Mouse (Mus musculus): ENCODE data around the gene Ctrb1. TPM values are rescaled to one million over a fixed set of nuclear protein-coding genes. Genes with fewer than 3 reads are reported as not detected.

Ctrb1 gene
- total and polyA plus RNA-seq, 2 experiments from 2014 or later, result not detected

DNA sequence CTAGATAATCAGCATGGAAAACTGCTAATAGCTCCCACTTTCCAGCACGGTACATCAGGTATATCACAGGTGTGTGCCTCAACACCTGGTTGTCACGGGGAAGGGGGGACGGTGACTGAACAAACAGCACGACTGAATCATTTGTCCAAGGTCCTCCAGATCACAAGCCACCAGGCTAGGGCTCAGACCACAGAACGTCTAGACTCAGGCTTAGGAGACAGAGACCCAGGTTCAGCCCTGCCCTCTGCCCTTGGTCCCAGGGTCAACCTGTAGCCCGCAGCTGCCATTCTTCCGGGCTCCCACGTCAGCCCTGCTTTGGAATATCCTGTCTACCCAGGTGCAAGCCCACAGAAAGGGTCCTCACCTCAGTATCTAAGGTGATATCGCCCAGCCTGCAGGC lies 10.6 kb upstream of the Ctrb1 start:
- H3K9me3 ChIP-seq (ENCODE audit: low read length), result no peaks in the 10 kb centered on the region
- no peak for ATAC-seq (ENCODE audit: low FRiP score)
- no peak overlapping the region for H3K4me3 ChIP-seq (ENCODE audit: low read depth, low read length)
- no peak for TF ChIP-seq CTCF (IDR thresholded peaks at IDR 0.05)
- H3K4me1 ChIP-seq (ENCODE audit: insufficient read depth, low read length), result no peaks in the 10 kb centered on the region
- no peak overlapping the region for H3K27ac ChIP-seq (ENCODE audit: low read depth, low read length)
- no peak for DNase-seq (ENCODE audit: low spot score)
- no peak overlapping the region for H3K9ac ChIP-seq (replicated peaks; ENCODE audit: low read length, poor library complexity, severe bottlenecking)
- H3K36me3 ChIP-seq (ENCODE audit: insufficient read depth, low read length), result no peaks in the 10 kb centered on the region
- 82% methylated on average over 9 of the region's 9 CpGs for WGBS
- no peaks in the 10 kb centered on the region for H3K27me3 ChIP-seq (ENCODE audit: insufficient read depth, low read length)
- H3K4me2 ChIP-seq (ENCODE audit: low read depth, low read length, poor library complexity, severe bottlenecking), result no peak overlapping the region

DNA sequence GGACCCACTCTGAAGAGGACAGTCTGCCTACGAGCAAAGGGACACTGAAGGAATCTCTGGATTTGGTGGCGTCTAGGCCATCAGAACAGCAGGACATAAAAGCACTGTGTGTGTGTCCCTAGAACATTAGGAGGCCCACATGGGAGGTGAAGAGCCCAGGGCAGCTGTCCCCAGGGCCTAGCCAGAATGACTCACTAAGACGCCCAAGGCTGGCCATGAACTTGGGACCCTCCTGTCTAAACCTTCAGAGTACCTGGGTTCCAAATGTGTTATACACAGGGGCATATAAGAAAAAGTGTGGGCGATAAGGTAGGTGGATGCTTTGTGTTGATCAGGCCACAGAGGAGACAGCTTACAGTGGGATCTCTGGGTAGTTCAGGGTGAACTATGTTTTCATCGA lies 9.9 kb upstream of the Ctrb1 start:
- Histone ChIP-seq H3K27ac (ENCODE audit: low read depth, low read length) (no peak overlapping the region), H3K36me3 (ENCODE audit: insufficient read depth, low read length) (no peaks in the 10 kb centered on the region), H3K4me1 (ENCODE audit: insufficient read depth, low read length) (no peaks in the 10 kb centered on the region), H3K27me3 (ENCODE audit: insufficient read depth, low read length) (no peaks in the 10 kb centered on the region), H3K9me3 (ENCODE audit: low read length) (no peaks in the 10 kb centered on the region), H3K4me3 (ENCODE audit: low read depth, low read length) (no peak overlapping the region), H3K9ac (replicated peaks; ENCODE audit: low read length, poor library complexity, severe bottlenecking) (no peak overlapping the region), H3K4me2 (ENCODE audit: low read depth, low read length, poor library complexity, severe bottlenecking) (no peak overlapping the region)
- TF ChIP-seq CTCF (IDR thresholded peaks at IDR 0.05), result no peak
- no peak for DNase-seq (ENCODE audit: low spot score)
- ATAC-seq (ENCODE audit: low FRiP score), result no peak
- WGBS, result 82% methylated on average over 5 of the region's 5 CpGs

DNA sequence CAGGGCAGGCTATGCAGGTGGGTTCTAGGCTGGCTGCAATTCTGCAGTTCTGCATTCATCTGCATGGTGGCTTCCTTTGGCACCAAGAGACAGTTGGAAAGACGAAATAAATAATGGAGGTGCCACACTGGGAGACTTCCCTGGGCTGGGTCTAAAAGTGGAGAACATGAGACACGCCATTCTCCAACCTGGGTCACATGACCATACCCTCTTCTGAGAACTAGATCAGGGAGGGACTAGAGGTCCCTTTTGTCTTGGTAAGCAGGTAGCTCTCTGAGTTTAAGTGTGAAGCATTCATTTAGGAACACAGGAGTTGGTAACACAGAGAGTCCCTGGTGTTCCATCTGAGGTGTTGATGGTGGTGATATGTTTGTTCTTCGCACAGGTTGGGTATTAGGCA lies 9.4 kb upstream of the Ctrb1 start:
- no peak for DNase-seq (ENCODE audit: low spot score)
- Histone ChIP-seq H3K27me3 (ENCODE audit: insufficient read depth, low read length) (no peaks in the 10 kb centered on the region), H3K4me3 (ENCODE audit: low read depth, low read length) (no peak overlapping the region), H3K9me3 (ENCODE audit: low read length) (no peaks in the 10 kb centered on the region), H3K9ac (replicated peaks; ENCODE audit: low read length, poor library complexity, severe bottlenecking) (no peak overlapping the region), H3K36me3 (ENCODE audit: insufficient read depth, low read length) (no peaks in the 10 kb centered on the region), H3K4me2 (ENCODE audit: low read depth, low read length, poor library complexity, severe bottlenecking) (no peak overlapping the region), H3K27ac (ENCODE audit: low read depth, low read length) (no peak overlapping the region), H3K4me1 (ENCODE audit: insufficient read depth, low read length) (no peaks in the 10 kb centered on the region)
- ATAC-seq (ENCODE audit: low FRiP score), result no peak
- no peak for TF ChIP-seq CTCF (IDR thresholded peaks at IDR 0.05)
- 78% methylated on average over 3 of the region's 3 CpGs for WGBS

DNA sequence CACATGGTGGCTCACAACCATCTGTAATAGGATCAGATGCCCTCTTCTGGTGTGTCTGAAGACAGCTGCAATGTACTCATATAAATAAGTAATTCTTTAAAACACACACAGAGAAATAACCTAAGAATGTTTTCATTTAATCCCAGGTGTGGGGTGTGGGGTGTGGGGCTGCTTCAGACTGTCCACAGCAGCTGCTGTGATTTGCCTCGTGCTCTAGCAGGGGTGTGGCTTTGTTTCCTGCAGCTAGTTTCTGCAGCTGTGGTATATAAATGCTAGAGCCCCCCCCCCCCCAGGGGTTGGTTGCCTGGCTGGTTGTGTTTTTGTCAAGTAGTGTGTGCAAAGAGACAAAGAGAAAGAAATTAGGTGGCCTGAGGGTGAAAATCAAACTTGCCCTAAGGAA lies 8.2 kb upstream of the Ctrb1 start:
- H3K27me3 ChIP-seq (ENCODE audit: insufficient read depth, low read length), result no peaks in the 10 kb centered on the region
- 27% methylated on average over 1 of the region's 1 CpGs for WGBS
- no peaks in the 10 kb centered on the region for H3K36me3 ChIP-seq (ENCODE audit: insufficient read depth, low read length)
- H3K9me3 ChIP-seq (ENCODE audit: low read length), result no peaks in the 10 kb centered on the region
- ATAC-seq (ENCODE audit: low FRiP score) (no peak), DNase-seq (ENCODE audit: low spot score) (no peak)
- H3K4me1 ChIP-seq (ENCODE audit: insufficient read depth, low read length), result no peaks in the 10 kb centered on the region
- H3K27ac ChIP-seq (ENCODE audit: low read depth, low read length), result no peak overlapping the region
- no peak for TF ChIP-seq CTCF (IDR thresholded peaks at IDR 0.05)
- no peak overlapping the region for H3K4me2 ChIP-seq (ENCODE audit: low read depth, low read length, poor library complexity, severe bottlenecking)
- H3K4me3 ChIP-seq (ENCODE audit: low read depth, low read length), result no peak overlapping the region
- H3K9ac ChIP-seq (replicated peaks; ENCODE audit: low read length, poor library complexity, severe bottlenecking), result no peak overlapping the region

DNA sequence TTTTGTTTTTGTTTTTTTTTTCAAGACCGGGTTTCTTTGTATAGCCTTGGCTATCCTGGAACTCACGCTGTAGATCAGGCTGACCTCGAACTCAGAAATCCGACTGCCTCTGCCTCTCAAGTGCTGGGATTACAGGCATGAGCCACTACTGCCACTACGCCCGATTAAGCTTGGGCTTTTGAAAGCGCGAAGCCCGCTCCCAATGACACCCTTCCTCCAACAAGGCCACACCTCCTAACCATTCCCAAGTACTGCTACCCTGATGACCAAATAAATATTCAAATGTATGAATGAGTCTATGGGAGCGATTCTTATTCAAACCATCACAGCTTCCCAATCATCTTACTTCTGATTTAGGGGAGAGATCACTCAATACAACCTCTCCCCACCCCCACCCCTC lies 6.8 kb upstream of the Ctrb1 start:
- H3K27me3 ChIP-seq (ENCODE audit: insufficient read depth, low read length), result no peaks in the 10 kb centered on the region
- H3K4me1 ChIP-seq (ENCODE audit: insufficient read depth, low read length), result no peaks in the 10 kb centered on the region
- ATAC-seq (ENCODE audit: low FRiP score) (no peak), DNase-seq (ENCODE audit: low spot score) (no peak)
- no peak overlapping the region for H3K27ac ChIP-seq (ENCODE audit: low read depth, low read length)
- no peak overlapping the region for H3K4me3 ChIP-seq (ENCODE audit: low read depth, low read length)
- TF ChIP-seq CTCF (IDR thresholded peaks at IDR 0.05), result no peak
- no peak overlapping the region for H3K4me2 ChIP-seq (ENCODE audit: low read depth, low read length, poor library complexity, severe bottlenecking)
- H3K9ac ChIP-seq (replicated peaks; ENCODE audit: low read length, poor library complexity, severe bottlenecking), result no peak overlapping the region
- WGBS, result 80% methylated on average over 10 of the region's 10 CpGs
- H3K9me3 ChIP-seq (ENCODE audit: low read length), result no peaks in the 10 kb centered on the region
- H3K36me3 ChIP-seq (ENCODE audit: insufficient read depth, low read length), result no peaks in the 10 kb centered on the region

DNA sequence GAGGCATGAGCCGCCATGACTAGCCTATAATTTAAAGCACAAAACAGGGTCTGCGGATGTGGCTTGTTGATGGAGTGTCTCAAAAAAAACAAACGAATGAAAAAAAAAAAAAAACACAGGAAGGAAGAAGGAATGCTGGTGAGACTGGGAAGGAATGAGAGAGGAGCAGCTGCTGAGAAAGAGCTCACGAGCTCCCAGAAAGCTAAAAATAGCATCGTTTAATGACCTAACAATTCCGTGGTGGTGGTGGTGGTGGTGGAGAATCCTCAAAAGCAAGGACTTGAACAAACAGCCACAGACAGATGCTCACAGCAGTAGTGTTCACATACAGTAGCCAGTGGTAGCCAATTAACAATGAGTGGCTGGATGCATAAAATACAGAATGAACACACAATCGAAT lies 4.6 kb upstream of the Ctrb1 start:
- TF ChIP-seq CTCF (IDR thresholded peaks at IDR 0.05), result no peak
- Histone ChIP-seq H3K27ac (ENCODE audit: low read depth, low read length) (no peak overlapping the region), H3K36me3 (ENCODE audit: insufficient read depth, low read length) (no peaks in the 10 kb centered on the region), H3K9ac (replicated peaks; ENCODE audit: low read length, poor library complexity, severe bottlenecking) (no peak overlapping the region), H3K9me3 (ENCODE audit: low read length) (no peaks in the 10 kb centered on the region), H3K4me1 (ENCODE audit: insufficient read depth, low read length) (no peaks in the 10 kb centered on the region), H3K27me3 (ENCODE audit: insufficient read depth, low read length) (no peaks in the 10 kb centered on the region), H3K4me3 (ENCODE audit: low read depth, low read length) (no peak overlapping the region), H3K4me2 (ENCODE audit: low read depth, low read length, poor library complexity, severe bottlenecking) (no peak overlapping the region)
- 71% methylated on average over 7 of the region's 7 CpGs for WGBS
- ATAC-seq (ENCODE audit: low FRiP score) (no peak), DNase-seq (ENCODE audit: low spot score) (no peak)

All from midbrain, postnatal 0 days (tissue).